Mouse (Mus musculus) layer of hippocampus, adult 11-12 months (tissue): ENCODE measurements around the gene Paf1.
A peak's percentile ranks its signal among the peaks of the same experiment; 100 is the strongest.

Experiments used
- DNase-seq: peaks from one replicate; pipeline ENCODE4 v3.0.0; 2022; ENCODE audit warnings: low spot score

Paf1 gene

GRCm38 (mm10) chr7:28392429-28393271 lies at the start of gene Paf1, which contains the start of gene Med29:
Gene Paf1, plus strand, starts transcription at chr7:28392951.
Gene Med29, minus strand, starts transcription at chr7:28392708.
- peak; percentile 98 for DNase-seq

- DNase-seq = peak; percentile 61
Observed at GRCm38 (mm10) chr7:28344637-28345036, 48.1 kb upstream of the Paf1 start.

GRCm38 (mm10) chr7:28347746-28348145 lies 45.0 kb upstream of the Paf1 start:
- DNase-seq = no peak

GRCm38 (mm10) chr7:28348601-28349000 lies 44.1 kb upstream of the Paf1 start:
- DNase-seq = no peak

GRCm38 (mm10) chr7:28350155-28350883 lies 42.4 kb upstream of the Paf1 start, which contains the start of gene Rps16:
Gene Rps16, plus strand, starts transcription at chr7:28350652.
- peak; percentile 96 for DNase-seq

GRCm38 (mm10) chr7:28351676-28352191 lies 41.0 kb upstream of the Paf1 start:
- no peak for DNase-seq

GRCm38 (mm10) chr7:28353267-28353666 lies 39.5 kb upstream of the Paf1 start:
- no peak for DNase-seq

GRCm38 (mm10) chr7:28354113-28354581 lies 38.6 kb upstream of the Paf1 start:
- no peak for DNase-seq

- DNase-seq = no peak
Observed at GRCm38 (mm10) chr7:28354596-28354995, 38.2 kb upstream of the Paf1 start.

GRCm38 (mm10) chr7:28355221-28355620 lies 37.5 kb upstream of the Paf1 start:
- DNase-seq = no peak

- no peak for DNase-seq
Observed at GRCm38 (mm10) chr7:28356981-28357380, 35.8 kb upstream of the Paf1 start.

GRCm38 (mm10) chr7:28357984-28358383 lies 34.8 kb upstream of the Paf1 start:
- DNase-seq = no peak

GRCm38 (mm10) chr7:28358431-28358830 lies 34.3 kb upstream of the Paf1 start:
- DNase-seq = no peak

GRCm38 (mm10) chr7:28359854-28360253 lies 32.9 kb upstream of the Paf1 start:
- DNase-seq = no peak

- DNase-seq = no peak
Observed at GRCm38 (mm10) chr7:28360291-28360690, 32.5 kb upstream of the Paf1 start.

- no peak for DNase-seq
Observed at GRCm38 (mm10) chr7:28361647-28362341, 31.0 kb upstream of the Paf1 start.

GRCm38 (mm10) chr7:28362441-28363060 lies 30.2 kb upstream of the Paf1 start:
- DNase-seq = no peak

- no peak for DNase-seq
Observed at GRCm38 (mm10) chr7:28367663-28368275, 25.0 kb upstream of the Paf1 start.

- no peak for DNase-seq
Observed at GRCm38 (mm10) chr7:28368276-28368920, 24.4 kb upstream of the Paf1 start.

GRCm38 (mm10) chr7:28370051-28370450 lies 22.7 kb upstream of the Paf1 start:
- no peak for DNase-seq
